Mouse (Mus musculus): ENCODE data around the gene Hspa12b. TPM values are rescaled to one million over a fixed set of nuclear protein-coding genes. Genes with fewer than 3 reads are reported as not detected.

Gene Hspa12b
- 4.2 and 5.6 TPM in 2 replicates for polyA plus RNA-seq (2014; fragmentation: Nextera tagmentation; extraction: Ambion mirVana)

DNA sequence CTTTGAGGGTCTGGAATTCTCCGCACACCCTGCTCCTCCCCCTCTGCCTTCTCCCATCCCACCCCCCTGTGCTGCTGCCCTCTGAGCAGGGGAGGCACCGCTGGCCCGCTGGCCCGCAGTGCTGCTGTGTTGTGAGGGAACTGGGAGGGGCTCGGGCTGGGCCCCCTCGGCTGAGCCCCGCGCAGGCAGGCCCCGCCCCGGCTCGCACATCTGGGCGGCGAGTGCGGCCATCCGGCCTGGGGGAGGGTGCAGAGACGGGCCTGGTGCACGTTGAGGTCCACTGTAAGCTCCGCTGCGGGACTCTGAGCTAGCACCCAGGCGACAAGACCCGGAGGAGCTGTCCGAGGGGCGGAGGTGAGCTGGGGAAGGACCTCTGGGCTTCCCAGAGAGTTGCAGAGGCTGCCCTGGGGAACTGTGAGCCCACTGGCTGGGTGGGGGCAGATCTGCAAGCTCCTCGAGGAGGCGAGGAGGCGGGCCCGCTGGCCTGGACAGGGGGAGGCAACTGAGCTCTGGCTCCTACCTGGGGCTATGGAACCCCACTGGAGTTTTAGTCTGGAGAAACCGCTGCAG is at the start of gene Hspa12b:
Gene Hspa12b (plus strand): TSS at position 120 of the 570 bp plus-strand sequence.
- DNase-seq (ENCODE audit: low spot score) (peak; percentile 82), ATAC-seq (replicated peaks; ENCODE audit: low FRiP score) (peak; percentile 88)
- Histone ChIP-seq H3K4me2 (ENCODE audit: low read depth, low read length, severe bottlenecking) (peak within 1 kb of the TSS; percentile 87), H3K9ac (ENCODE audit: low read length) (peak within 1 kb of the TSS; percentile 63), H3K27me3 (ENCODE audit: control insufficient read depth, insufficient read depth, low read length) (no peaks in the 10 kb centered on the region), H3K4me3 (ENCODE audit: low read depth, low read length) (peak within 1 kb of the TSS; percentile 45), H3K36me3 (ENCODE audit: control insufficient read depth, insufficient read depth, low read length) (no peaks in the 10 kb centered on the region), H3K27ac (ENCODE audit: low read depth, low read length) (0 out of 2 replicates have a peak within 1 kb of the TSS, but pooled peaks have one; percentile 5), H3K9me3 (ENCODE audit: control insufficient read depth, low read length) (no peaks in the 10 kb centered on the region), H3K4me1 (replicated peaks; ENCODE audit: control insufficient read depth, insufficient read depth, low read length) (peaks cover 9% of the 10 kb centered on the region; the same call in 1 of the 2 replicates)
- WGBS, result under 1% methylated on average over 21 of the region's 28 CpGs

DNA sequence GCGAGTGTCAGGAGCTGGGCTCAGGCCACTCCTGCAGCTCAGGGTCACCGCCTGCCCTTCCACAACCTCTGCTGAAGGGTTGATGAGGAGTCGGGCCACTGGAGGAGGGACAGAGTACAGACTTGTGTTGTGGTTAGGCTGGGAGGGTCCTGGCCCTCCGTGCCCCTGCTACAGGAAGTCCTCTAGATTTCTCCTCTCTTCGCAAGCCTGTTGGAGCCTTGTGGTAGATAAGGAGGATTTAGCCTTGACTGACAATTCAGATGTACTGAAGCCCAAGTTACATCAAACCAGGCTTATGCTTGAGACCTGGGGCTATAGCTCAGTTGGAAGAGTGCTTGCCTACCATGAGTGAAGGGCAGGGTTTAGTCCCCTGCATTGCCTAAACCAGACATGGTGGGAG is 46.6 kb upstream of the Hspa12b start:
- H3K9ac ChIP-seq (ENCODE audit: low read length), result no peak overlapping the region
- H3K36me3 ChIP-seq (ENCODE audit: control insufficient read depth, insufficient read depth, low read length), result no peaks in the 10 kb centered on the region
- WGBS, result 86% methylated on average over 5 of the region's 5 CpGs
- H3K27me3 ChIP-seq (ENCODE audit: control insufficient read depth, insufficient read depth, low read length), result no peaks in the 10 kb centered on the region
- no peak for ATAC-seq (replicated peaks; ENCODE audit: low FRiP score)
- no peak overlapping the region for H3K4me3 ChIP-seq (ENCODE audit: low read depth, low read length)
- H3K27ac ChIP-seq (ENCODE audit: low read depth, low read length), result no peak overlapping the region
- DNase-seq (ENCODE audit: low spot score), result no peak
- no peaks in the 10 kb centered on the region for H3K4me1 ChIP-seq (replicated peaks; ENCODE audit: control insufficient read depth, insufficient read depth, low read length)
- no peak overlapping the region for H3K4me2 ChIP-seq (ENCODE audit: low read depth, low read length, severe bottlenecking)
- H3K9me3 ChIP-seq (ENCODE audit: control insufficient read depth, low read length), result no peaks in the 10 kb centered on the region

DNA sequence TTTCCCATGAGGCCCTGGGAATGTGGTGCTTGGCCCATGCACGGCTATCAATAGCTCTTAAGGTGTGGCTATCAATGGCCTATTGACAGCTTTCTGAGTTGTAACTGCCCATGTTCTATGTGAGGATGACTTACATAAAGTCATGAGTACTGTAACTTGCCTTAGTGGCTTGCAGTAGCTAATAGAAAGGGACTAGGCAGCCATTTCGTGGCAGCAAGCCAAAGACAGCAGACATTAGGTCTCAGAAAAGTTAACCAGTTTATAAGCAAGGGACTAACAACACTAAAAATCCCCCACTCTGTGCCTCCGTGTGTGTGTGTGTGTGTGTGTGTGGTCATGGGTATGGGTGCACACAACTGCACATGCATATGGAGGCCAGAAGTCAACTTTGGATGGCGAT is 42.9 kb upstream of the Hspa12b start:
- Histone ChIP-seq H3K36me3 (ENCODE audit: control insufficient read depth, insufficient read depth, low read length) (no peaks in the 10 kb centered on the region), H3K4me3 (ENCODE audit: low read depth, low read length) (no peak overlapping the region), H3K27me3 (ENCODE audit: control insufficient read depth, insufficient read depth, low read length) (no peaks in the 10 kb centered on the region), H3K4me2 (ENCODE audit: low read depth, low read length, severe bottlenecking) (no peak overlapping the region), H3K4me1 (replicated peaks; ENCODE audit: control insufficient read depth, insufficient read depth, low read length) (no peaks in the 10 kb centered on the region), H3K9ac (ENCODE audit: low read length) (no peak overlapping the region), H3K27ac (ENCODE audit: low read depth, low read length) (no peak overlapping the region), H3K9me3 (ENCODE audit: control insufficient read depth, low read length) (no peaks in the 10 kb centered on the region)
- no peak for DNase-seq (ENCODE audit: low spot score)
- WGBS, result 89% methylated on average over 4 of the region's 4 CpGs
- ATAC-seq (replicated peaks; ENCODE audit: low FRiP score), result no peak

DNA sequence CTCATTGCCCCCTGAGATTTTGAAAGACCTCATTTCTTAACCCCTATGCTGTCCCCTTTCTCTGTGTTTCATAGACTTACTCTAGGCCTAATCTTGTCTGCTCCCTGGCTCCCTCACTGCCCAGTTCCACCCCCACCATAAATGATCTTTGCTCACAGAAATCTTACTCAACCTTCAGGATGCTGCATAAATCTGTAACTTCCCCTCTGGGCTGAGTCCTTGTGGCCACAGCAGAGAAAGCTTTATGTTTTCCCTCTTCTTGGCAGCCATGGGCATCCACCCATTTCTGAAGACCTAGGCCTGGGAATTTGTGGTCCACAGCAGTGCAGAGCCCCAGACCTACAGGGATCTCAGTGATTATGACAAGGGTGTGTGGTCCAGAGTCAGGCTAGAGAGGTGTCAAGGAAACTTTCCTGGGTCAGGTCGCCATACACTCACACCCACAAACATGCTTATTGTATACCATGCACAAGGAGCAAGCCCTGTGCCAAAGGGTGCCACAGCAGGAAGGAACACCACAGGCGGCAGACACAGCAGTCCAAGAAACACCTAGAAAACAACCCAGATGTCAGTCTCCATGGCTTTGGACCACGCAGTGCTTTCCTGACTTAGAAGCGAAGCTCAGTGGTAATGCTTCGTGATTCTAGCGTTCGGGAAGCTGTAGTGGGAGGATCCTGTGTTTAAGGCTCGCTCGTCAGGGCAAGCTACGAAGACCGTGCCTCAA is 40.3 kb upstream of the Hspa12b start, which contains the start of gene Siglec1:
Gene Siglec1 (minus strand): TSS at position 99 of the 724 bp plus-strand sequence.
- Histone ChIP-seq H3K36me3 (ENCODE audit: control insufficient read depth, insufficient read depth, low read length) (no peaks in the 10 kb centered on the region), H3K4me3 (ENCODE audit: low read depth, low read length) (no peak within 1 kb of the TSS), H3K9me3 (ENCODE audit: control insufficient read depth, low read length) (no peaks in the 10 kb centered on the region), H3K27me3 (ENCODE audit: control insufficient read depth, insufficient read depth, low read length) (no peaks in the 10 kb centered on the region), H3K4me1 (replicated peaks; ENCODE audit: control insufficient read depth, insufficient read depth, low read length) (no peaks in the 10 kb centered on the region), H3K4me2 (ENCODE audit: low read depth, low read length, severe bottlenecking) (no peak within 1 kb of the TSS), H3K27ac (ENCODE audit: low read depth, low read length) (no peak within 1 kb of the TSS), H3K9ac (ENCODE audit: low read length) (no peak within 1 kb of the TSS)
- no peak for DNase-seq (ENCODE audit: low spot score)
- ATAC-seq (replicated peaks; ENCODE audit: low FRiP score), result no peak
- 86% methylated on average over 11 of the region's 11 CpGs for WGBS

DNA sequence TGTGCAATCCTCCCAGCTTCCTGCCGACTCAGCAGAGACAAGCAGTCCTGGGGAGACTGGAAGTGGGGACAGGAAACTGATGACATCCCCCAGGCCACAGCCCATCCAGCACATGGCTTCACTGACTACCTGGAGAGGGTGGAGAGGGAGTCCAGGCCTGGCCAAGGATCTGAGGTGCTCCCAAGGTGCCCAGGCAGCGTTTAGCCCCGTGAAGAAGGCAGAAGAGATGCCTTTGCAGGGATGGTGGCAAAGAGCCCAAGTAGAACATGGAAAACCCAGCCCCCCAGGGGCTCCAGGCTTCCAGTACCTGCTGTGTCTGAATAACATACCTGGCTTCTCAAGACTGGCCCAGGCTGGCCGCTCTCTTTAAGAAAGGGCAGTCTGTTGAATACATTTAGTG is 38.5 kb upstream of the Hspa12b start:
- DNase-seq (ENCODE audit: low spot score) (no peak), ATAC-seq (replicated peaks; ENCODE audit: low FRiP score) (no peak)
- Histone ChIP-seq H3K4me1 (replicated peaks; ENCODE audit: control insufficient read depth, insufficient read depth, low read length) (no peaks in the 10 kb centered on the region), H3K36me3 (ENCODE audit: control insufficient read depth, insufficient read depth, low read length) (no peaks in the 10 kb centered on the region), H3K4me3 (ENCODE audit: low read depth, low read length) (no peak overlapping the region), H3K27ac (ENCODE audit: low read depth, low read length) (no peak overlapping the region), H3K27me3 (ENCODE audit: control insufficient read depth, insufficient read depth, low read length) (no peaks in the 10 kb centered on the region), H3K9ac (ENCODE audit: low read length) (no peak overlapping the region), H3K4me2 (ENCODE audit: low read depth, low read length, severe bottlenecking) (no peak overlapping the region), H3K9me3 (ENCODE audit: control insufficient read depth, low read length) (no peaks in the 10 kb centered on the region)
- WGBS, result 78% methylated on average over 4 of the region's 4 CpGs

DNA sequence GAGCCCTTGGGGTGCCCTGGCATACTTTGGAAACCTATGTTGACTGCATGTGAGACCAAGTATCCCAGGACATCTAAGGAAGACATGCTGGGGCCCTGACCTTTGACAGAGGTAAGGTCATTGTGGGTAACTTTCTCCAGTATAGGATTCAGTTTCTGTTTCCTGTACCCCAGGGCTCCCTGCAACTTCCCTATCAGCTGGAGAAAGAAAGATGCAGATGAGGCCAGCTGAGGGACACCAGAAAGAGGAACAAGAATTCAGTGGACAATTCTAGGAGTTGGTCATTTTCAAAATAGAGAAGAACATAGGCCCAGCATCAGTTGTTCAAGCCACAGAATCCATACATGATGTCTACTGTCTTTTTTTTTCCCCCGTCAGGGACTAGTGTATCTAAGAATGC is 37.4 kb upstream of the Hspa12b start:
- no peak overlapping the region for H3K27ac ChIP-seq (ENCODE audit: low read depth, low read length)
- no peak overlapping the region for H3K4me3 ChIP-seq (ENCODE audit: low read depth, low read length)
- H3K36me3 ChIP-seq (ENCODE audit: control insufficient read depth, insufficient read depth, low read length), result no peaks in the 10 kb centered on the region
- H3K9ac ChIP-seq (ENCODE audit: low read length), result no peak overlapping the region
- H3K9me3 ChIP-seq (ENCODE audit: control insufficient read depth, low read length), result no peaks in the 10 kb centered on the region
- no peak for ATAC-seq (replicated peaks; ENCODE audit: low FRiP score)
- 96% methylated on average over 1 of the region's 1 CpGs for WGBS
- H3K4me1 ChIP-seq (replicated peaks; ENCODE audit: control insufficient read depth, insufficient read depth, low read length), result no peaks in the 10 kb centered on the region
- no peak overlapping the region for H3K4me2 ChIP-seq (ENCODE audit: low read depth, low read length, severe bottlenecking)
- H3K27me3 ChIP-seq (ENCODE audit: control insufficient read depth, insufficient read depth, low read length), result no peaks in the 10 kb centered on the region
- no peak for DNase-seq (ENCODE audit: low spot score)

DNA sequence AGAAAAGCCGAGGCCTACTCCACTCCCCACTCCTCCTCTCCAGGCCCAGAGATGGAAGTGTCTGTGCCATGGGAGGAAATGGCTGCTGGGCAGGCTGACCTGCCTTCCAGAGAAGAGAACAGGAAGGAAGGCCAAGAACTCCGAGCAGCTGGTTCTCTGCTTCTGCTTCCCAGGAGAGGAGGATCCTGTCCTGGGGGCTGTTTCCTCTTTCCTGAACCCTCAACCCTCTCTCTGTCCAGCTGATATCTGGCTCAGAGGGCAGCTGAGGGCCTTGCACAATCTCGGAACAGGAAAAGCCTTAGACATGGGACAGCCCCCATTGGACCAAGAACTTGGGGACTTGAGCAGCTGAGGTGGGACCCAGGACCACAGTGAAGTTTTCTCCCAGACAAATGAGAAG is 36.2 kb upstream of the Hspa12b start:
- H3K4me2 ChIP-seq (ENCODE audit: low read depth, low read length, severe bottlenecking), result no peak overlapping the region
- WGBS, result 81% methylated on average over 3 of the region's 3 CpGs
- no peak overlapping the region for H3K27ac ChIP-seq (ENCODE audit: low read depth, low read length)
- H3K4me1 ChIP-seq (replicated peaks; ENCODE audit: control insufficient read depth, insufficient read depth, low read length), result no peaks in the 10 kb centered on the region
- DNase-seq (ENCODE audit: low spot score) (no peak), ATAC-seq (replicated peaks; ENCODE audit: low FRiP score) (no peak)
- H3K9ac ChIP-seq (ENCODE audit: low read length), result no peak overlapping the region
- H3K4me3 ChIP-seq (ENCODE audit: low read depth, low read length), result no peak overlapping the region
- no peaks in the 10 kb centered on the region for H3K27me3 ChIP-seq (ENCODE audit: control insufficient read depth, insufficient read depth, low read length)
- H3K36me3 ChIP-seq (ENCODE audit: control insufficient read depth, insufficient read depth, low read length), result no peaks in the 10 kb centered on the region
- H3K9me3 ChIP-seq (ENCODE audit: control insufficient read depth, low read length), result no peaks in the 10 kb centered on the region

DNA sequence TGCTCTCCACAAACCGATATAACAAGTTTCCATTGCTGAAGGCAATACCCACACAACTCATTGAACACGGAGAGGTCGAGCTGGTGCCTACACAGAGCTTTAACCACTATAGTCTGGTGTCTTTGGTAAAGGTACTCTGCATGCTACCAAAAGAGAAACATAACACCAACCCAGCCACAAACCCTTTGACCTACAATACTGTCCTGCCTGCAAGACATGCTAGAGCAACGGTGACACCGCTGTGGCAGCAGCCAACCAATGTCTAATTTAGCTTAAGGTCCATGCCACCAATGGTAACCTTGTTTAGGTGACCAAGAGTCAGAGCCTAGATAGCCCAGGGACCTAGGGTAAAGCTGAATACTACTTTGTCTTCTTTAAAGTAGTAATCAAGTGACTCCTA is 33.5 kb upstream of the Hspa12b start:
- ATAC-seq (replicated peaks; ENCODE audit: low FRiP score) (no peak), DNase-seq (ENCODE audit: low spot score) (no peak)
- H3K36me3 ChIP-seq (ENCODE audit: control insufficient read depth, insufficient read depth, low read length), result no peaks in the 10 kb centered on the region
- H3K27ac ChIP-seq (ENCODE audit: low read depth, low read length), result no peak overlapping the region
- 90% methylated on average over 5 of the region's 5 CpGs for WGBS
- no peak overlapping the region for H3K9ac ChIP-seq (ENCODE audit: low read length)
- no peak overlapping the region for H3K4me3 ChIP-seq (ENCODE audit: low read depth, low read length)
- no peak overlapping the region for H3K4me2 ChIP-seq (ENCODE audit: low read depth, low read length, severe bottlenecking)
- no peaks in the 10 kb centered on the region for H3K9me3 ChIP-seq (ENCODE audit: control insufficient read depth, low read length)
- no peaks in the 10 kb centered on the region for H3K27me3 ChIP-seq (ENCODE audit: control insufficient read depth, insufficient read depth, low read length)
- H3K4me1 ChIP-seq (replicated peaks; ENCODE audit: control insufficient read depth, insufficient read depth, low read length), result no peaks in the 10 kb centered on the region

DNA sequence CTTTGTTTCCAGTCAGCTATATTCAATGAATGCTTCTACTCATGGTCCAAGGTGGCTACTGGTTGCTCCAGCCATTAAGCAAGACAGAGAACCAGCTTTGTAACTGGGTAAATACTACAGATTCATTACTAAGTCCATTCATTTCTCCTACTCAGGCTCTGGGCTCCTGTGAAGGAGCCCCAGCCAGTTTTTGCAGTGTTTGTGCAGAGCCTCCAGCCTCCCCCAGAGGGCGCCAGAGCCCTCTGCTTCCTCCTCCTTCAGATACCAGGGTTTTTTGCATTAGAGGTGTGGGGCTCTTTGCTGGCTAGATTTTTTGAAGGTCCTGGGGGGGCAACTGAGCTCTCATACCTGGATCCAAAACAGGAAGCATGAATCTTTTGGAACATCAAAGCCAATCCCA is 32.3 kb upstream of the Hspa12b start:
- WGBS, result 0% methylated on average over 1 of the region's 1 CpGs
- Histone ChIP-seq H3K4me2 (ENCODE audit: low read depth, low read length, severe bottlenecking) (no peak overlapping the region), H3K9me3 (ENCODE audit: control insufficient read depth, low read length) (no peaks in the 10 kb centered on the region), H3K36me3 (ENCODE audit: control insufficient read depth, insufficient read depth, low read length) (no peaks in the 10 kb centered on the region), H3K9ac (ENCODE audit: low read length) (no peak overlapping the region), H3K4me1 (replicated peaks; ENCODE audit: control insufficient read depth, insufficient read depth, low read length) (no peaks in the 10 kb centered on the region), H3K27me3 (ENCODE audit: control insufficient read depth, insufficient read depth, low read length) (no peaks in the 10 kb centered on the region), H3K27ac (ENCODE audit: low read depth, low read length) (no peak overlapping the region), H3K4me3 (ENCODE audit: low read depth, low read length) (no peak overlapping the region)
- 0 out of 2 replicates have a peak, but pooled peaks have one; percentile 21 for ATAC-seq (replicated peaks; ENCODE audit: low FRiP score)
- DNase-seq (ENCODE audit: low spot score), result peak; percentile 88
